Mouse (Mus musculus) ES-Bruce4 (cell line): ENCODE measurements around the gene Wfdc16. TPM values are rescaled to one million over a fixed set of nuclear protein-coding genes. Genes with fewer than 3 reads are reported as not detected.
"Not testable (repeated sequence)": the region's sequence is repeated elsewhere in the genome, so short reads cannot be mapped to it uniquely, and the experiment has no call there.

Experiments
- H3K27ac ChIP-seq: 2 replicates; pipeline ENCODE4 v1.5.1; 2012; ENCODE audit warnings: low read length, inconsistent platforms; ENCODE audit not compliant: insufficient read depth
- H3K27me3 ChIP-seq: 2 replicates; pipeline ENCODE4 v1.6.1; 2012; ENCODE audit warnings: mild to moderate bottlenecking, low read length, inconsistent platforms; ENCODE audit not compliant: control insufficient read depth, poor library complexity, insufficient read depth, severe bottlenecking
- H3K36me3 ChIP-seq: 2 replicates; pipeline ENCODE4 v1.6.1; 2012; ENCODE audit warnings: inconsistent platforms, mild to moderate bottlenecking, low read length, moderate library complexity; ENCODE audit not compliant: control insufficient read depth, poor library complexity, insufficient read depth, severe bottlenecking
- H3K4me1 ChIP-seq: one replicate; pipeline ENCODE4 v1.8.1; 2011; ENCODE audit warnings: low read length; ENCODE audit not compliant: control insufficient read depth, insufficient read depth
- H3K4me3 ChIP-seq: 2 replicates; pipeline ENCODE4 v1.5.1; 2011; ENCODE audit warnings: low read depth, mild to moderate bottlenecking, low read length
- H3K9ac ChIP-seq: 2 replicates; pipeline ENCODE4 v1.6.1; 2012; ENCODE audit warnings: low read depth, mild to moderate bottlenecking, inconsistent platforms; ENCODE audit not compliant: poor library complexity, severe bottlenecking
- H3K9me3 ChIP-seq: replicated peaks from 2 replicates; pipeline ENCODE4 v1.6.1; 2012; ENCODE audit warnings: mild to moderate bottlenecking, low read length, inconsistent platforms; ENCODE audit not compliant: control insufficient read depth, poor library complexity, insufficient read depth, severe bottlenecking
- CTCF ChIP-seq: IDR thresholded peaks from one replicate; pipeline ENCODE4 v1.8.1; 2011; ENCODE audit warnings: low read depth, low read length
- EP300 ChIP-seq: IDR thresholded peaks from 2 replicates; pipeline ENCODE4 v1.6.1; 2011; ENCODE audit warnings: low read depth, low read length; ENCODE audit not compliant: insufficient read depth
- POLR2A ChIP-seq: IDR thresholded peaks from one replicate; pipeline ENCODE4 v1.8.1; 2011; ENCODE audit warnings: low read length; ENCODE audit not compliant: insufficient read depth
- polyA plus RNA-seq: library from polyadenylated mRNA; stranded (reverse); fragments of >200 nt; gene quantifications from 2 replicates; pipeline ENCODE4 v1.2.4, GENCODE M21; 2011; ENCODE audit warnings: low read depth; ENCODE audit not compliant: missing spikeins, insufficient read depth, insufficient read length

The Wfdc16 gene
- polyA plus RNA-seq, 1 experiment, result not detected

DNA sequence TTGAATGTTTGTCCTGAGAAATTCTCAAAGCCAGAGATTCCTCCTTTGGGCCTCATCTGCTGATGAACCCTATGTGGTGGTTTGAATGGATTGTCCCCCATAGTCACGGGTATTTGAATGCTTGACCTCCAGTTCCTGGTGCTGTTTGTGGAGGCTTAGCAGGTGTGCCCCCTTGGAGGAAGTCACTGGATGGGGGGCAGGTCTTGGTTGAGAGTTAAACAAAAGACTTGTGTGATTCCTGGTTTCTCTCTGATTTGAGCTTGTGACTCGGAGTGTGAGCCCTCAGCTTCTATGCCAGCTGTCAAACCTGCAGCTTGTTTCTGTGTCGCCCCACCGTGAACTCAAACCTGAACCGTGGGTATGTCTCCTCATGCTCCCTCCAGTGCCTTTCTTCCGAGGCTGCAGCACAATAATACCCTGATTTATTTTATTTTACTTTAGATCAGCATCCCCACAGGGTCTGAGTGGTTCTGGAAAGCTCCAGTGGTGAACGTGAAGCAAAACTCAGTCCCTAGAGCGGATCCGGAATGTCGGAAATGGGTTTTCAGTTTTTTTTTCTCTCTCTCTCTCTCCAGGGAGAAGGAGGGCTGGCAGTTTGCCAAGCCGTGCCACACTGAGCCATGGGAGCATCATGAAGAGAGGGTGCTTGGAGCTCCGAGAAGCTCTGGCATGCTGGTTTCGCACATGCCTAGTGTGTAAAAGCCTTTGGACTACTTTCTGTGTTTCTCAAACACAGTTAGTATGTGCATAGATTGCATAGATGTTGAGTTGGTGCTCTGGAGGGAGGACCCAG is 3.5 kb upstream of the Wfdc16 start:
- no peak overlapping the region for H3K9ac ChIP-seq
- no peak overlapping the region for H3K27ac ChIP-seq
- no peaks in the 10 kb centered on the region for H3K4me1 ChIP-seq
- no peak for TF ChIP-seq POLR2A
- TF ChIP-seq CTCF, result no peak
- TF ChIP-seq EP300, result no peak
- H3K36me3 ChIP-seq, result no peaks in the 10 kb centered on the region
- no peaks in the 10 kb centered on the region for H3K27me3 ChIP-seq
- no peak overlapping the region for H3K4me3 ChIP-seq
- no peaks in the 10 kb centered on the region for H3K9me3 ChIP-seq

GRCm38 (mm10) chr2:164641129-164641528 is 2.5 kb upstream of the Wfdc16 start:
- no peak overlapping the region for H3K9ac ChIP-seq
- H3K4me1 ChIP-seq, result no peaks in the 10 kb centered on the region
- no peaks in the 10 kb centered on the region for H3K27me3 ChIP-seq
- no peak for TF ChIP-seq EP300
- TF ChIP-seq POLR2A, result no peak
- TF ChIP-seq CTCF, result no peak
- H3K36me3 ChIP-seq, result no peaks in the 10 kb centered on the region
- H3K4me3 ChIP-seq, result no peak overlapping the region
- H3K27ac ChIP-seq, result no peak overlapping the region
- 0 out of 2 replicates have a peak, but pooled peaks cover 2% of the 10 kb centered on the region for H3K9me3 ChIP-seq

- Histone ChIP-seq H3K27ac (no peak overlapping the region), H3K36me3 (no peaks in the 10 kb centered on the region), H3K9me3 (0 out of 2 replicates have a peak, but pooled peaks cover 2% of the 10 kb centered on the region), H3K9ac (no peak overlapping the region), H3K4me1 (no peaks in the 10 kb centered on the region), H3K4me3 (no peak overlapping the region), H3K27me3 (no peaks in the 10 kb centered on the region)
- TF ChIP-seq POLR2A (no peak), CTCF (no peak), EP300 (no peak)
Observed at GRCm38 (mm10) chr2:164635266-164635665, 3.3 kb downstream of the Wfdc16 start.

DNA sequence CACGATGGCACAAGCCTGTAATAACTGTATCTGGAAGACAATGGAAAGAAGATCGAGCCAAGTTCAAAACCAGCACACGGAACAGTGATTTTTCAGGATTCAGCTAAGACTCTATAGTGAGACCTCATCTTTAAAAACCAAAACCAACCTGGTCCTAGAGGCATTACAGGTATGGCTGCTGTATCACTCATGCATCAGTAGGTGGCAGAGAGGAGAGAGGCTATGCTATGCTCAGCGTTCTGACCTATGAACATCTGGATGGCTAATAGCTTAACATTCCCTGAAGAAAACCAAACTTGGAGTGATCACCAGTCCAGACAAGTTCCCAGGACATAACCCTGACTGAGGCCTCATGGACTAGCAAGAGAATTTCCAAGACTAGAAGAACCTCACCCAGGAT is 16.8 kb downstream of the Wfdc16 start:
- H3K9me3 ChIP-seq, result no peaks in the 10 kb centered on the region
- H3K4me3 ChIP-seq, result no peak overlapping the region
- H3K27me3 ChIP-seq, result no peaks in the 10 kb centered on the region
- no peaks in the 10 kb centered on the region for H3K4me1 ChIP-seq
- no peaks in the 10 kb centered on the region for H3K36me3 ChIP-seq
- no peak overlapping the region for H3K27ac ChIP-seq
- TF ChIP-seq POLR2A (no peak), CTCF (no peak), EP300 (no peak)
- no peak overlapping the region for H3K9ac ChIP-seq

DNA sequence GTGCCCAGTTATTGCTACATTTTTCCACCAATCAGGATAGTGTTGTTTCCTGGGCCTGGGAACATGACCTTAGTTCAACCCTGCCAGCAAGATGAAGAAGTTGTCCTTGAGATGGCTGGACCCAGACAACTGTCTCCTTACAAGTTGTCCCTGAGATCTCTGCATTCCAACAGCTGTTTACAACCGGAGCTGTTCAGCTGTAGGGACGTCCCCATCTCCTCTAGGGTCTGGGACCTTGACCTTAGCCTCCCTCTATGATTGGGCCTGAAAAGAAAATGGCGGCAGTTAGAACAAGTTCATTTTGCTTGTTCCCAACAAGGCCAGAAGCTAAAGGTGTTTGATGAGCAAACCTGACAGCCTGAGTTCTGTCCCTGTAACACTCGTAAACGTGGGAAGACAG is 19.5 kb downstream of the Wfdc16 start:
- no peaks in the 10 kb centered on the region for H3K27me3 ChIP-seq
- no peak overlapping the region for H3K4me3 ChIP-seq
- H3K4me1 ChIP-seq, result no peaks in the 10 kb centered on the region
- no peak overlapping the region for H3K27ac ChIP-seq
- no peak overlapping the region for H3K9ac ChIP-seq
- H3K36me3 ChIP-seq, result no peaks in the 10 kb centered on the region
- H3K9me3 ChIP-seq, result no peaks in the 10 kb centered on the region
- no peak for TF ChIP-seq EP300
- TF ChIP-seq POLR2A, result no peak
- TF ChIP-seq CTCF, result no peak

- no peak overlapping the region for H3K27ac ChIP-seq
- TF ChIP-seq EP300 (no peak), POLR2A (no peak), CTCF (no peak)
- H3K9me3 ChIP-seq, result no peaks in the 10 kb centered on the region
- H3K4me3 ChIP-seq, result no peak overlapping the region
- no peaks in the 10 kb centered on the region for H3K36me3 ChIP-seq
- no peaks in the 10 kb centered on the region for H3K4me1 ChIP-seq
- H3K9ac ChIP-seq, result no peak overlapping the region
- no peaks in the 10 kb centered on the region for H3K27me3 ChIP-seq
Observed at GRCm38 (mm10) chr2:164615386-164615785, 23.2 kb downstream of the Wfdc16 start.

DNA sequence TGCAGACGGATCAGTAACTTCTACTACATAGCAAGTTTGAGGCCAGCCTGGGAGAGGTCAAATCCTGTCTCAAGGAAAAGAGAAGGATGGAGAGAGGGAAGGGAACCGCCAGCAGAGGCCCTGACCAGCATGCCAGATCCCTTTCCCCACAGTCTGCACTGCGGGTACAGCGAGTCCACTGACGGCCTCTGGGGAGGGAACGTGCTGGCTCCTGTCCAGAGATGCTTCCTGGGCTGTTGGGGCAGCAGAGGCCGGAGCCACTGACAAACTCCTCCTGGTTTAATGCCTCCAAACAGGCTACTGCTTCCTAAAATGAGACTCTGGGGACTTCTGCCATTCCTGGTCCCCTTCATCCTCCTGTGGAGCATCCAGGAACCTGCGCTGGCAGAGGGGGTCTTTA is 25.1 kb downstream of the Wfdc16 start, which contains the start of the genes Wfdc6b and Wfdc8:
Gene Wfdc6b, plus strand, starts transcription at position 52 of the 400 bp plus-strand sequence.
Gene Wfdc8, minus strand, starts transcription at position 156 of the 400 bp plus-strand sequence.
- H3K9me3 ChIP-seq, H3K4me3 ChIP-seq, H3K9ac ChIP-seq, H3K27me3 ChIP-seq, H3K27ac ChIP-seq, H3K36me3 ChIP-seq, H3K4me1 ChIP-seq: not testable (repeated sequence)
